ENCODE assay signal across 11 mouse cellular contexts in the genomic region with DNA sequence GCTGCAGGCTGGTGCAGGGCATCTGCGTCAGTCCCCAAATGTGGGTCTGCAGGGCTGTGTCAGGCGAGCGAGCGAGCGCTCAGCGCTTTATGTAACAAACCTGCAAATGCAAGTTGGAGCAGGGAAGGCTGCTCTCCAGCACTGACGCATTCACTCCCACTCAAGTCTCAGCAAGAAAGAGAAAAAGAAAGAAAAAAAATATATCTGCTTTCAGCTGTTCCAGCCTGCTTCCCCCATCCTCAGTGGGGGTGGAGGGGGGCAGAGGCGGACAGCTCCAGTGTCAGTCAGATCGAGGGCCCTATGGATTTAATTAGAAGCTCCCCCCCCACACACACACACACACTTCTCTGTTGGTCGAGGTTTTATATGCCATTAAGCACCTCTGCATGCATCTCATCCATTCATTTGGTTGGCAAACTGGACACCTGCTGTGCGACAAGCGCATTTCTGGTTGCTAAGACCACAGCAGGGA. TPM values are rescaled to one million over a fixed set of nuclear protein-coding genes. Genes with fewer than 3 reads are reported as not detected.
DNase-seq lines count a peak whose midpoint lies in the region; ATAC-seq lines count a peak whose summit lies in the region.
"Had no signal": no experiment of that assay in that cellular context is flagged by ENCODE, and none has a peak within 500 bp of the region (broad histone marks: within the 10 kb centered on the region; RNA-seq: fewer than 3 reads in every experiment).

No protein-coding gene starts in this region.

- peak; percentile 49 for DNase-seq in urinary bladder, postnatal 14 days (ENCODE audit: low spot score)
- DNase-seq in urinary bladder, postnatal 4 days (ENCODE audit: low spot score in 2 of 2), result no peak
- DNase-seq in hindbrain, embryonic 11.5 days (ENCODE audit: low spot score), result peak; percentile 27
- peak; percentile 97 for DNase-seq in telencephalon, adult 2 months (ENCODE audit: low read depth, low spot score)
- no peak for DNase-seq in thymus, postnatal 0 days (ENCODE audit: low spot score)
- no peak for DNase-seq in lung, postnatal 14 days
- no peak for DNase-seq in embryo, embryonic 10.5 days (ENCODE audit: low spot score)

- H3K4me2 ChIP-seq in hindbrain, embryonic 11.5 days (replicated peaks; ENCODE audit: low read depth, low read length), result no peak overlapping the region
- peak overlapping the region; percentile 27; the same call in 1 of the 2 replicates for H3K4me2 ChIP-seq in limb, embryonic 13.5 days (replicated peaks)

- no peak for ATAC-seq in hindbrain, embryonic 11.5 days (ENCODE audit: low FRiP score)
- no peak for ATAC-seq in limb, embryonic 13.5 days (ENCODE audit: low FRiP score, low read depth)
- ATAC-seq: Patski had no signal

- H3K4me3 ChIP-seq in hindbrain, embryonic 11.5 days (ENCODE audit: low read depth, low read length), result no peak overlapping the region
- no peak overlapping the region for H3K4me3 ChIP-seq in limb, embryonic 13.5 days
- H3K4me3 ChIP-seq: stomach, embryonic 15.5 days had no signal

- no peak overlapping the region for H3K9ac ChIP-seq in hindbrain, embryonic 11.5 days (ENCODE audit: low read depth, low read length)
- H3K9ac ChIP-seq in limb, embryonic 13.5 days, result no peak overlapping the region
- H3K9ac ChIP-seq: liver, embryonic 14.5 days; stomach, embryonic 15.5 days had no signal

- H3K4me1 ChIP-seq in hindbrain, embryonic 11.5 days (replicated peaks; ENCODE audit: control insufficient read depth, insufficient read depth, low read length), result peaks cover 16% of the 10 kb centered on the region
- H3K4me1 ChIP-seq in limb, embryonic 13.5 days, result peaks cover 43% of the 10 kb centered on the region

- H3K27ac ChIP-seq in hindbrain, embryonic 11.5 days (ENCODE audit: low read depth, low read length), result no peak overlapping the region
- no peak overlapping the region for H3K27ac ChIP-seq in limb, embryonic 13.5 days
- H3K27ac ChIP-seq: liver, embryonic 14.5 days; stomach, embryonic 15.5 days had no signal

- H3K9me3 ChIP-seq in hindbrain, embryonic 11.5 days (ENCODE audit: control insufficient read depth, low read length), result no peaks in the 10 kb centered on the region
- H3K9me3 ChIP-seq in limb, embryonic 13.5 days, result no peaks in the 10 kb centered on the region
- H3K9me3 ChIP-seq: stomach, embryonic 15.5 days had no signal

- peaks cover 15% of the 10 kb centered on the region for H3K27me3 ChIP-seq in hindbrain, embryonic 11.5 days (ENCODE audit: control insufficient read depth, insufficient read depth, low read length)
- peaks cover 50% of the 10 kb centered on the region for H3K27me3 ChIP-seq in limb, embryonic 13.5 days
- H3K27me3 ChIP-seq: Patski had no signal

- H3K36me3 ChIP-seq in hindbrain, embryonic 11.5 days (ENCODE audit: control insufficient read depth, insufficient read depth, low read length), result no peaks in the 10 kb centered on the region
- H3K36me3 ChIP-seq in limb, embryonic 13.5 days, result no peaks in the 10 kb centered on the region
- H3K36me3 ChIP-seq: stomach, embryonic 15.5 days had no signal

- 12% methylated on average over 12 of the region's 12 CpGs for WGBS in hindbrain, embryonic 11.5 days
- WGBS in limb, embryonic 13.5 days, result 8% methylated on average over 12 of the region's 12 CpGs

RNA-seq across cellular contexts. Expression of a gene that starts 1.9 kb away (rescaled TPM):
- polyA plus RNA-seq in hindbrain, embryonic 11.5 days (2014; fragmentation: Nextera tagmentation; extraction: Ambion mirVana), result 9.9 and 10.9 TPM in 2 replicates
- polyA plus RNA-seq in limb, embryonic 13.5 days (2015; fragmentation: Nextera tagmentation; extraction: Ambion mirVana), result 6.3 and 6.8 TPM in 2 replicates
- polyA plus RNA-seq in thymus, postnatal 0 days (2015; fragmentation: Nextera tagmentation; extraction: Ambion mirVana), result 5.6 and 9.6 TPM in 2 replicates

RNA-seq across cellular contexts. Expression of a gene that starts 28.3 kb away (rescaled TPM):
- not detected in 2 replicates for polyA plus RNA-seq in hindbrain, embryonic 11.5 days (2014; fragmentation: Nextera tagmentation; extraction: Ambion mirVana)
- polyA plus RNA-seq in limb, embryonic 13.5 days (2015; fragmentation: Nextera tagmentation; extraction: Ambion mirVana), result not detected in 2 replicates
- polyA plus RNA-seq in thymus, postnatal 0 days (2015; fragmentation: Nextera tagmentation; extraction: Ambion mirVana), result 24.8 and 28.7 TPM in 2 replicates
- polyA plus RNA-seq: Patski; stomach, embryonic 15.5 days had no signal

RNA-seq across cellular contexts. Expression of a gene that starts 36.5 kb away (rescaled TPM):
- not detected in 2 replicates for polyA plus RNA-seq in hindbrain, embryonic 11.5 days (2014; fragmentation: Nextera tagmentation; extraction: Ambion mirVana)
- 0.42 TPM in 1 of 2 replicates, not detected in the other for polyA plus RNA-seq in limb, embryonic 13.5 days (2015; fragmentation: Nextera tagmentation; extraction: Ambion mirVana)
- polyA plus RNA-seq in thymus, postnatal 0 days (2015; fragmentation: Nextera tagmentation; extraction: Ambion mirVana), result 23.8 and 28.6 TPM in 2 replicates
- polyA plus RNA-seq: stomach, embryonic 15.5 days had no signal

Comparison
In these comparisons a context has a peak if more than half of its experiments do, and no peak if none do; other contexts are left out.
1. DNase-seq: peak in urinary bladder, postnatal 14 days (single experiment), hindbrain, embryonic 11.5 days (single experiment) and telencephalon, adult 2 months (single experiment); none in urinary bladder, postnatal 4 days (0 of 2), thymus, postnatal 0 days (single experiment), lung, postnatal 14 days (single experiment) and embryo, embryonic 10.5 days (single experiment).
2. RNA of a gene that starts 28.3 kb away (polyA plus RNA-seq): 24.8 to 28.7 TPM in thymus, postnatal 0 days; not detected in hindbrain, embryonic 11.5 days and not detected in limb, embryonic 13.5 days; every median in the first group is over 10 times any median in the second.
3. RNA of a gene that starts 36.5 kb away (polyA plus RNA-seq): 23.8 to 28.6 TPM in thymus, postnatal 0 days; 0.42 TPM in limb, embryonic 13.5 days and not detected in hindbrain, embryonic 11.5 days; every median in the first group is over 10 times any median in the second.